Mouse (Mus musculus): ENCODE data around the gene Zcchc14. TPM values are rescaled to one million over a fixed set of nuclear protein-coding genes. Genes with fewer than 3 reads are reported as not detected.
"Not testable (repeated sequence)": the region's sequence is repeated elsewhere in the genome, so short reads cannot be mapped to it uniquely, and the experiment has no call there.

Gene Zcchc14
- total RNA-seq, 1 experiment from 2014 or later: not detected

DNA sequence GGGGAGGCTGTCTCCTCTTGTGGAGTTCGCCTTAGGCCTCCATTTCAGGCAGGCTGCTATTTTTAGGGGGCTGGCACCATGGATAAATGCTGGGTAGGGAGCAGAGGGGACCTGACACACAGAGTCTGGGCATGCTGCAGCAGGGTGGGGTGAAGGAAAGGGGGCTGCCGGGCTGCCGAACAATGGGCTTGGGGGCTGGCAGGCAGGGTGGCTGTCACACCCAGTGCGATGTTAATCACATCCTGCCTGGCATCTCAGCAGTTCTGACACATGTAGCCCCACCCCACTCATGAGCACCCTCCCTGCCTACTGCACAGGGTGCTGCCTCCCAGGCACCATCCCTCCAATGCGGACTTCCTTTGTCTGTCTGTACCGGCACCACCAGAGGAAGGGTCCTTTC lies 15.9 kb upstream of the Zcchc14 start:
- no peak for ATAC-seq (replicated peaks; ENCODE audit: insufficient number of reproducible peaks, low FRiP score, low TSS enrichment, poor library complexity, severe bottlenecking)

- not testable (repeated sequence) for ATAC-seq (replicated peaks; ENCODE audit: insufficient number of reproducible peaks, low FRiP score, low TSS enrichment, poor library complexity, severe bottlenecking)
These were observed 15.3 kb upstream of the Zcchc14 start for GRCm38 (mm10) chr8:121667936-121668500.

GRCm38 (mm10) chr8:121665329-121665728 lies 12.6 kb upstream of the Zcchc14 start:
- no peak for ATAC-seq (replicated peaks; ENCODE audit: insufficient number of reproducible peaks, low FRiP score, low TSS enrichment, poor library complexity, severe bottlenecking)

GRCm38 (mm10) chr8:121663101-121663500 lies 10.4 kb upstream of the Zcchc14 start:
- ATAC-seq (replicated peaks; ENCODE audit: insufficient number of reproducible peaks, low FRiP score, low TSS enrichment, poor library complexity, severe bottlenecking): no peak

- no peak for ATAC-seq (replicated peaks; ENCODE audit: insufficient number of reproducible peaks, low FRiP score, low TSS enrichment, poor library complexity, severe bottlenecking)
These were observed 9.1 kb upstream of the Zcchc14 start for GRCm38 (mm10) chr8:121661631-121662357.

GRCm38 (mm10) chr8:121660602-121661001 lies 7.9 kb upstream of the Zcchc14 start:
- ATAC-seq (replicated peaks; ENCODE audit: insufficient number of reproducible peaks, low FRiP score, low TSS enrichment, poor library complexity, severe bottlenecking): no peak

GRCm38 (mm10) chr8:121654966-121655494 lies 2.3 kb upstream of the Zcchc14 start:
- no peak for ATAC-seq (replicated peaks; ENCODE audit: insufficient number of reproducible peaks, low FRiP score, low TSS enrichment, poor library complexity, severe bottlenecking)

DNA sequence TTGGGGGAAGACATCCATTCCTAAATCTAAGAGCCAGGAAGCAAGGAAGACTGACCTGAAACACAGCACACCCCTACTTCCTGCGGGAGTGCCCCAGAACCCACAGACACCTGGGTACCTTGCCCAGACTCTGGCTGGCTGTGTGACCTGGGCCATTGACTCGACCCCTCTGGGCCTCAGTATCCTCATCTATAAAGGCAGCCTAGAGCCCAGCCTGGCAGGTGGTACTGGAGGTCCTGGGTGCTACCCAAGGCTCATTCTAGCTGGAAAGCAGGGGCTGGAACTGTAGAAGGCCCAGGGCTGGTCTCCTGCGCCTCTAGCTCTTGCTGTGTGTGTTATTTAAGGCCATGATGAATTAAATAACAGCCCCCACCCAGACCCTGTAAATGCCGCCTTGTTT lies 1.4 kb upstream of the Zcchc14 start:
- ATAC-seq (replicated peaks; ENCODE audit: insufficient number of reproducible peaks, low FRiP score, low TSS enrichment, poor library complexity, severe bottlenecking): no peak

GRCm38 (mm10) chr8:121653340-121654019 lies 779 bp upstream of the Zcchc14 start:
- ATAC-seq (replicated peaks; ENCODE audit: insufficient number of reproducible peaks, low FRiP score, low TSS enrichment, poor library complexity, severe bottlenecking): no peak

GRCm38 (mm10) chr8:121651874-121652361 lies 783 bp downstream of the Zcchc14 start:
- no peak for ATAC-seq (replicated peaks; ENCODE audit: insufficient number of reproducible peaks, low FRiP score, low TSS enrichment, poor library complexity, severe bottlenecking)

GRCm38 (mm10) chr8:121651308-121651873 lies 1.3 kb downstream of the Zcchc14 start:
- no peak for ATAC-seq (replicated peaks; ENCODE audit: insufficient number of reproducible peaks, low FRiP score, low TSS enrichment, poor library complexity, severe bottlenecking)

DNA sequence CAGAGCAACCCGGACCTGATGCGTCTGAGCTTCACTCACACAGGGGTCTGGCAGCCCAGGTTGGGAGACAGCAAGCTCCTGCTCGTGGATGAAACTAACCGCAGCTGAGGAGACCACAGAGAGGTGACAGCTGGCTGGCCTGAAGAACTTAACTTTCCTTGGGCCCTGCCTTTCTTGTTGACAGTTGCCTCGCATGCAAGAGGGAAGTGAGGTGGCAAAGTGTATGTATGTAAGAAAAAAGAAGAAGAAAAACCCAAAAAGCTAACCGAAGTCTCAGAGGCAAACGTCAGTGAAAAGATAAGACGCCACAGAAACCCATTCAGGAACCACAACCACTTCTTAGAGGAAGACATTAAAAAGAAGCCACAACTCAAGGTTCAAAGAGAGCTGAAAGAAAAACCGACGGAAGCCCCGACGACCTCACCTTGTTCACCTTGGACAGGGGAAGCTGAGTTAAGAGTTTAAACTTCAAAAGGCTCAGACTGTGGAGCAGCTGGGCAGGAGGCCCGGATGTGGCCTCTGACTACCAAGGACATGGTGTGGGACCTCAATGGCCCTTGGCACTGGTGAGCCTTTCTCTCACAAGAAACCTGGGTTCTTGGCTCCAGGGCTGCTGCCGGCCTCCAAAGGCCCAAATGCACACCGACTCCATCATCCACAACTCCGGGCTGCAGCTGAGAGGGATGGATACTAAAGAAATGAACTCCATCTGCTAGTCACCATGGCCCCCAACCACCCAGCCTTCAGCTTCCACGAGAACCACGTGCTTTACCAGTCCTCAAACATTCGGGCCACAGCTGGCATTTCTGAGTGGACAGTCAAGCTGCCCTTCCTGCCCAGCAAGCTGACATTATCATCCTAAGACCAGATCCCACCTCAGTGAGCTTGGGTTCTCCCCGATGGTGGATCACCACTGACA lies 2.1 kb downstream of the Zcchc14 start:
- ATAC-seq (replicated peaks; ENCODE audit: insufficient number of reproducible peaks, low FRiP score, low TSS enrichment, poor library complexity, severe bottlenecking): no peak

DNA sequence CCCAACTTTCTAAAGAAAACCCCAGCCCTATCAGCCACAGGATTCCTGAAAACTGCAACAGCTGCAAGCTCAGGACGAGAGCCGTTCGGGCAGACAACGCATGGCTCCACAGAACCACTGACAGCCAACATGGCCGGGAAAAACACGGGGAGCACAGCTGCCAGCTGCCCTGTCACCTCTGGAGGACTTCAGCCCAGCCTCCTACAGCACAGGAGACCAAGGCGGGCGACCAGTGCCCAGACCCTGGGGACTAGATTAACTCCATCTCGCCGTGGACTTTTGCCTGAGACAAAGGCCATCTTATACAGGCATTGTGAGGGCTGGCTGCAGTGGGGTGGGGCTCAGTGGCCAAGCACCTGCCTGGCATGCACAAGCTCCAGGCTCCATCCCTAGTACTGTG lies 2.8 kb downstream of the Zcchc14 start:
- no peak for ATAC-seq (replicated peaks; ENCODE audit: insufficient number of reproducible peaks, low FRiP score, low TSS enrichment, poor library complexity, severe bottlenecking)

- ATAC-seq (replicated peaks; ENCODE audit: insufficient number of reproducible peaks, low FRiP score, low TSS enrichment, poor library complexity, severe bottlenecking): no peak
These were observed 3.3 kb downstream of the Zcchc14 start for GRCm38 (mm10) chr8:121649423-121649822.

DNA sequence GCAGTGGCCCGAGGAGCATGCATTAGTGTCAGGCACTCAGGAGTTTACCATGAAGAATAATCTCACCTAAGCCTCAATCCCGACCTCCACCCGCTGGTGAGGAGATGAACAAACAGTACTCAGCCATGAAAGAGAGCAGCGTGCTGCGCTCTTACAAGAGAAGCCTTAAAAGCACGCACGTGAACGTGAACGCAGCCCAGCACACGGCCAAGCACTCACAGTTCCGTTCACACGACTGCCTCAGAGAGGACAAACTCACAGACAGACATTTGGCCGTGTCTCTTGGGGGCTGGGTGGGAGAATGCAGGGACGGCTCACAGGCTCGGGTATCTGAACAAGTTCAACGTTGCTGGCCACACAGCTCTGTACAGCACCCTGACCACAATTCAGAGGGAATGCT lies 4.2 kb downstream of the Zcchc14 start:
- ATAC-seq (replicated peaks; ENCODE audit: insufficient number of reproducible peaks, low FRiP score, low TSS enrichment, poor library complexity, severe bottlenecking): no peak

DNA sequence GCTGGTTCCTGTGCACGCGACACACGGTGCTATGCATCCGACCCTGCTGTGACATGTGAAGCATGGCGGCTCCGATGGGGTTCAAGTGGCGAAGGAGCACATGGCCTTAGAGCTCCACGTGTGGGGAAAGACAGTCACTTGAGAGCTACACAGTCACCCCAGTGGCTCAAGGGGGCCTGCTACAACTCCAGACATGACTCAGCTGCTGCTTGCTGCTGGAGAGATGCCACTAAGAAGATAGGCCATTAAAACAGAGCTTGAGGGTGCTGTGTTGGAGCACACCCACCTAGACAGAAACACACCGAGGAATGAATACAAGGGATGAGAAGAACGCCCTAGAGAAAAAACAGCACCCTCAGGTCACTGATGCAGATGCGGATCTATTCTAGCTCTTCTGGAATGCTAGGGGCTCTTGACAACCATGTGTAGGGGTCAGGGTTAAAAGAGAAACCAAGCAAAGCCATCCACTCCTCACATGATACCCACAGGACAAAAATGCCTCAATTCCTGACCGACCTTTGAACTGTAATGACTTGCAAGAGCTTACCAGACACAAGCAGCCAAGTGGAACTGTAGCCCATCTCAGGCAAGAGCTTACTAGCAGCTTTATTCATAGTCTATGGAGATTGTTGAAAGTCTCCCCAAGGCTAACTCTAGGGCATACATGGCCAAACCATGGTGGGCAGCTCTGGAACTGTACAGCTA lies 5.0 kb downstream of the Zcchc14 start:
- no peak for ATAC-seq (replicated peaks; ENCODE audit: insufficient number of reproducible peaks, low FRiP score, low TSS enrichment, poor library complexity, severe bottlenecking)

- ATAC-seq (replicated peaks; ENCODE audit: insufficient number of reproducible peaks, low FRiP score, low TSS enrichment, poor library complexity, severe bottlenecking): no peak
These were observed 9.3 kb downstream of the Zcchc14 start for GRCm38 (mm10) chr8:121643384-121643783.

DNA sequence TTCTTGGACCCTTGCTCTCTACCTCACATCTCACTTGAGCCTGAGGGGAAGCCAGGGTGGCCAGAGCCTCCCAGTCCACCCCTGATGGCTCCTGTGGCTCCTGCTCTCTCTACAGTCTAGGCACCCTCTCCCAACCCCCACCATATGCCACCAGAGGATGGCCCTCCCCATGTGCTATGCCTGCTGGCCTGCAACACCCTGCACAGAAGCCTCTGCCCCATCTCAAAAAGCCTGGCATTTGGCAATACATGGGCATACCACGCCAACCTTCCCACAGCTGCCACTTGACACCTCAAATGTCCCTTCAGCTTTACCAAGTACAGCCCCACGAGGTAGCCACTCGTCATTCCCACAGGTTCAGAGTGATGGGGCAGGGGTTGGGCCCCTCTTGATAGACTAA lies 9.9 kb downstream of the Zcchc14 start:
- ATAC-seq (replicated peaks; ENCODE audit: insufficient number of reproducible peaks, low FRiP score, low TSS enrichment, poor library complexity, severe bottlenecking): no peak

All from monocyte, adult 5-6 weeks (primary cell).